Mouse (Mus musculus): ENCODE results near the gene Etfbkmt.
"Not testable (repeated sequence)": the region's sequence is repeated elsewhere in the genome, so short reads cannot be mapped to it uniquely, and the experiment has no call there.

The Etfbkmt gene

GRCm38 (mm10) chr6:149134391-149135150, 5.1 kb upstream of the Etfbkmt start:
- no peak for DNase-seq

- DNase-seq = no peak
Observed at GRCm38 (mm10) chr6:149135631-149136030, 4.0 kb upstream of the Etfbkmt start.

GRCm38 (mm10) chr6:149137936-149138335, 1.7 kb upstream of the Etfbkmt start:
- DNase-seq = no peak

- no peak for DNase-seq
Observed at GRCm38 (mm10) chr6:149139011-149139410, 638 bp upstream of the Etfbkmt start.

- peak; percentile 51 for DNase-seq
Observed at GRCm38 (mm10) chr6:149141393-149142173, 1.9 kb downstream of the Etfbkmt start.

GRCm38 (mm10) chr6:149145143-149145542, 5.5 kb downstream of the Etfbkmt start:
- DNase-seq = no peak

GRCm38 (mm10) chr6:149148436-149149229, 9.0 kb downstream of the Etfbkmt start:
- no peak for DNase-seq

- DNase-seq = no peak
Observed at GRCm38 (mm10) chr6:149152119-149152518, 12.5 kb downstream of the Etfbkmt start.

GRCm38 (mm10) chr6:149153473-149154115, 13.9 kb downstream of the Etfbkmt start:
- no peak for DNase-seq

GRCm38 (mm10) chr6:149154116-149155030, 14.7 kb downstream of the Etfbkmt start:
- DNase-seq = no peak

- DNase-seq = no peak
Observed at GRCm38 (mm10) chr6:149155031-149155841, 15.6 kb downstream of the Etfbkmt start.

GRCm38 (mm10) chr6:149167038-149167437, 27.4 kb downstream of the Etfbkmt start:
- not testable (repeated sequence) for DNase-seq

- no peak for DNase-seq
Observed at GRCm38 (mm10) chr6:149167672-149168071, 28.0 kb downstream of the Etfbkmt start.

GRCm38 (mm10) chr6:149168436-149168835, 28.8 kb downstream of the Etfbkmt start:
- no peak for DNase-seq

GRCm38 (mm10) chr6:149169965-149170364, 30.3 kb downstream of the Etfbkmt start:
- not testable (repeated sequence) for DNase-seq

GRCm38 (mm10) chr6:149173831-149174625, 34.4 kb downstream of the Etfbkmt start:
- no peak for DNase-seq

- peak; percentile 19 for DNase-seq
Observed at GRCm38 (mm10) chr6:149174932-149175570, 35.4 kb downstream of the Etfbkmt start.

GRCm38 (mm10) chr6:149179064-149179463, 39.4 kb downstream of the Etfbkmt start:
- DNase-seq = no peak

- DNase-seq = no peak
Observed at GRCm38 (mm10) chr6:149184007-149184406, 44.4 kb downstream of the Etfbkmt start.

Data from cerebellum, adult 8-10 months (tissue).